Mouse (Mus musculus): ENCODE results near the gene Zmynd8.

The Zmynd8 gene

DNA sequence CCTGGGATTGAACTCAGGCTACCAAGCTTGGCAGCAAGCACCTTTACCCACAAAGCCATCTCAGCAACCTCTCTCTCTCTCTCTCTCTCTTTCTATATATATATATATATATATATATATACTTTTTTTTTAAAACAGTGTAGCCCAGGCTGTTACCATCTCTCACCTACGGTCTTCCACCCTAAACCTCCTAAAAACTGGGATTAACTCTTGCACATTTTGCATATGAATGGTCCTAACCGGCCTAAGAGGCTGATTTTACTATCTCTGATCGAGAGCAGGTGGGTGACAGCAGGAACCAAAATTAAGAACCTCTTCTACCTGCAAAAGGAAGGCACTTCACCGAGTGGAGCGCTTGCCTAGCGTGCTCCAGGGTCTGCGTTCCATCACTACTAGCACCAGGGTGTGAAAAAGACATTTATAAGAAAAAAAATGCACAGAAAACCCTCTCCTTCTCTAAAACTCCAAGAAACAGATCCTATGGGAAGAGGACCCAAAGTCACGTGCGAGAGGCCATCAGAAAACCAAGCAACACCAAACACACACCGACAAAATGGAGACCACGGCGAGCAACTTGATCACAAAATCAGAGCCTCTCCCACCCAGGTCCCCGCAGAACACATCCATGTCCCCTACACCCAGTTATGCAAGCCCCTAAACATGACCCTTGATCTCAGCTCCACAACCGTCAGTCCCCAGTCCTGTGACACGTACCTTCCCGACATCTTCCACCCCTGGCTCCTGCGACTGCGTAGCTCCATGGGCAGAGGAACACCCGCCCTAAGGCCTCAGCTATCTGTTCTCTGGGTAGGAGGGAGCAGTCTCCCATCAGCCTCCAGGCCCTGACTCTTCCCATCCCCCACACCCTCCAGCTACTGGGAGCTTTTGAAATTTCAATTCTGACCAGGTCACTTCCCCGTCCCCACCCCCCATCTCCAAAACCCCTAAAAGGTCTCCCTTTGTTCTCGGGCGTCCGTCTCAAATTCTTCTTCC, at the start of gene Zmynd8:
Zmynd8 (minus strand) TSS at position 815 of the 993 bp plus-strand sequence.
- DNase-seq (ENCODE audit: low read depth, low spot score), result peak; percentile 86

DNA sequence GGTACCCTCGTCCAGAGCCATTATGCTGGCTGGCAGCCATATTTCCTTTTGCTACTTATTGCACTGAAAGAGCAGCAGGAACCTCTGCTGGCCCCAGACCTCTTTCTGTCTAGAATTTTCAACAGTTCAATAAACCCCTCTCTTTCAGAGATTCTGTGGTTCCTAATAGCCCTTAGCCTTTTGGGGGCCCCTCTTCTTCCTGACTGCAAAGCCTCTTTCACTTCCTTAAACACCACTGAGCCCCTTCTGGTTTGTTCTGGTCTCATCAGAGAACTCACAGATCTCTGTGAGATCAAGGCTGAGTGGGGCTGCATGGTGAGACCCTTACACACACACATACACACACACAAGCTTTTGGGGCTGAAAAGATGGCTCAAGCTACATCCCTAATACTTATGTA, 49.2 kb upstream of the Zmynd8 start:
- no peak for DNase-seq (ENCODE audit: low read depth, low spot score)

GRCm38 (mm10) chr2:165946046-165946564, 47.3 kb upstream of the Zmynd8 start:
- no peak for DNase-seq (ENCODE audit: low read depth, low spot score)

- DNase-seq (ENCODE audit: low read depth, low spot score), result peak; percentile 60
Measured at GRCm38 (mm10) chr2:165944576-165945351, 45.9 kb upstream of the Zmynd8 start.

DNA sequence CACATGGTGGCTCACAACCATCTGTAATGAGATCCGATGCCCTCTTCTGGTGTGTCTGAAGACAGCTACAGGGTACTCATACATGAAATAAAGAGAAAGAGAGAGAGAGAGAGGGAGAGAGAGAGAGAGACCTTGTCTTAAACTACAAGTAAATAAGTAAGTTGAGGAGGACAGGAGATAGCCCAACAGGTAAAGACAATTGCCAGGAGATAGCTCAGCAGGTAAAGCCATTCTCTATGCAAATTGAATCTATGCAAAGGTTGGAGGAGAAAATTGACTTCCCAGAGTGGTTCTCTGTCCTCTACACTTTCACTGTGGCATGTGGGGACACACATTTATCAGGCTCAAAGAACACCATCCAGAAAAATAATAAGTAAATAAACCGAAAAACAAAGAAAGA, 44.3 kb upstream of the Zmynd8 start:
- DNase-seq (ENCODE audit: low read depth, low spot score), result no peak

DNA sequence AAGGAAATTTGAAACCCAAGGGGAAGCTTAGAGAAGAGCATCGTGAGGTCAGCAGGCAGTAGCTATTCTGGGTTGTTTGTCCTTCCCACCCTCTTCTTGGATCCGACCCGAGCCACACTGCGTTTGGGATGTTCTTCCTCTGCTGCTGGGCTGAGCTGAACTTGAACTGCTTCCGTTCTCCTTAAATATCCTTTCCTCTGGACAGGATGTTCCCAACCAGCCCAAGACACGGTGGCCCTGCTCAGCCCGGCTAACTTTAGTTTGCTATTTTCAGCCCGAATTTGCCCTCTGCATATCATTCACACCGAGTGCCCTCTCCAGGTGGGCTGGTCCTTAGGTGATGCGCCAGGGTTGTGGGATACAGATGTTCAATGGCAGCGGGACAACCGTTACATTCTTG, 37.3 kb upstream of the Zmynd8 start:
- DNase-seq (ENCODE audit: low read depth, low spot score), result no peak

- DNase-seq (ENCODE audit: low read depth, low spot score), result no peak
Measured at GRCm38 (mm10) chr2:165927705-165928104, 28.9 kb upstream of the Zmynd8 start.

- peak; percentile 72 for DNase-seq (ENCODE audit: low read depth, low spot score)
Measured at GRCm38 (mm10) chr2:165926191-165926590, 27.4 kb upstream of the Zmynd8 start.

DNA sequence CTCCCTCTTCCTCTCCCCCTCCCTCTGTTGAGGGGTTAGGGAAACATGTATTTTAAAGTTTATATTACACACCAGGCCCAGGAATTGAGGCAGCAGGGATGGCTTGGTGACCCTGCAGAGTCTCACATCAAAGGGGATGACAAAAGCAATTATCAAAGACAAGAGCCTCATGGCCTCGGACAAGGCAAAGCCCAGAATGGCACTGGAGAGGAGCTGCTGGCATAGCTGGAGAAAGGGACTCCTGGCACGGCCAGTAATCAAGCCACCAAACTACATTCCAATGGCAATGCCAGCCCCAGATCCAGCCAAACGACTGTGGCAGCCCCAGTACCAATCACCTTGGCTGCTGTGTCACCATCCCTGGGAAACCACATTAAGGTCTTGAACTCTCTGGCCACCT, 26.3 kb upstream of the Zmynd8 start:
- DNase-seq (ENCODE audit: low read depth, low spot score), result no peak

DNA sequence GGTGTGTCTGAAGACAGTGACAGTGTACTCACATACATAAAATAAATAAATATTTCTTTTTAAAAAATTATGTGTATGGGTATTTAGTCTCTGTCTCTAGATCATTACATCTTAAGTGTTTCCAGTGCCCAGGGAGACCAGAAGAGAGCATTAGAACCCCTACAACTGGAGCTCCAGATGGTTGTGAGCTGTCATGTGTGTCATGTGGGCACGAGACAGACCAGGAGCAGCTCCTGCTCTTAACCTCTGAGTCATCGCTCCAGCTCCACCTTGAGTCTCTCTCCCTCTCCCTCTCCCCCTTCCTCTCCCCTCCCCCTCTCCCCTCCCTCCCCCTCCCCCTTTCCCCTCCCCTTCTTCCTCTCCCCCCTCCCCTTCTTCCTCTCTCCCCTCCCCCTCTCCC, 25.9 kb upstream of the Zmynd8 start:
- no peak for DNase-seq (ENCODE audit: low read depth, low spot score)

DNA sequence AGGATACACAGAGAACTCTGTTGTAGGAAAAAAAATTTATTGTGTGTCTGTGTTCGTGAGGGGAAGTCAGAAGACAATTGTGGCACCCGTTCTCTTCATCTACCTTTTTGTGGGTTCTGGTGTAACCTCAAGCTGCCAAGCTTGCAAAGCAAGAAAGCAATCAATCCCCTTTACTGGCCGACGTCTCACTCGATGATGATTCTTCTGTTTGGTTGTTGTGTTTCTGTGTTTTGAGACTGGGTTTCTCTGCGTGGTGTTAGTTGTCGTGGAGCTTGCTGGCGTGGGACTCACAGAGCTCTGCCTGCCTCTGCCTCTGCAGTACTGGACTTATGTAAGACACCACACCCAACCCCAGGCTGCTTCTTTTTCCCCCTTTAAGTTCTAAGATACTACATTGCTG, 24.9 kb upstream of the Zmynd8 start:
- no peak for DNase-seq (ENCODE audit: low read depth, low spot score)

- DNase-seq (ENCODE audit: low read depth, low spot score), result no peak
Measured at GRCm38 (mm10) chr2:165922994-165923393, 24.2 kb upstream of the Zmynd8 start.

GRCm38 (mm10) chr2:165922047-165922728, 23.4 kb upstream of the Zmynd8 start:
- DNase-seq (ENCODE audit: low read depth, low spot score), result peak; percentile 96

- peak; percentile 93 for DNase-seq (ENCODE audit: low read depth, low spot score)
Measured at GRCm38 (mm10) chr2:165914298-165914697, 15.5 kb upstream of the Zmynd8 start.

GRCm38 (mm10) chr2:165913073-165913472, 14.3 kb upstream of the Zmynd8 start:
- peak; percentile 44 for DNase-seq (ENCODE audit: low read depth, low spot score)

DNA sequence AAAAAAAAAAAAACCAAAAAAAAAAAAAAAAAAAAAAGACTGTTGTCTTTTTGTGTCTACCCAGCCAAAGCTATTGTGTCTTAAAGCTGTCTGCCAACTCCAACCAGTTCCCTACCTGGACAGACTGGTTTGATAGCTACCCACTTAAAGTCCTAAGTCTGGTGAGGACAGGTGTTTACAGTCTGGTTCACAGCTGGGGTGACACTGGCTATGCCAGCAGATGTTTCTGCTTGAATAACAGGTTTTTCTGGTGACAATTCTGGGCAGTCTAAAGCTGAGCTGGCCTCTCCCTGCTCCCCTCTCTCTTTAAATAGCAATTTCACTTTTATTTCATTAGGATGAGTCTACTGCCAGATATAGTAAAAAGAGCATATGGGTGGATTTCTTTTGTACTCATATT, 10.9 kb upstream of the Zmynd8 start:
- no peak for DNase-seq (ENCODE audit: low read depth, low spot score)

DNA sequence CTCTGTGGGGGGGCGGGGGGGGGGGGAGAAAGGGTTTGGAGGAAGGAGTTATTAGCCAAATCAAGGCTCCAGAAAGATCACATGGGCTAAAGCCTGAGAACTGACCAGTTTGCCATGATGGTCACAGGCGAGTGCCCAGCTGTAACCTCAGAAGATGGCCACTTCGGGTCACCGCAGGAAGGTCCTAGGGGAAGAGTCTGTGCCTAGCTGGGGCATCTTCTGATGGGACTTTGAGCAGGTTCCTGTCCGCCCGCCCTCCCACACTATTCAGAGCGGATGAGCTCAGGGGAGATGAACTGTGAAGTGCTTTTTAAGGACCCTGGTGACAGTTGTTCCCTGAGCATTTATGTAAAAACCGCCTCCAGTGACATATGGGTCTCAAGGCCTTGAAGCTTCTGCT, 8.4 kb upstream of the Zmynd8 start:
- DNase-seq (ENCODE audit: low read depth, low spot score), result no peak

DNA sequence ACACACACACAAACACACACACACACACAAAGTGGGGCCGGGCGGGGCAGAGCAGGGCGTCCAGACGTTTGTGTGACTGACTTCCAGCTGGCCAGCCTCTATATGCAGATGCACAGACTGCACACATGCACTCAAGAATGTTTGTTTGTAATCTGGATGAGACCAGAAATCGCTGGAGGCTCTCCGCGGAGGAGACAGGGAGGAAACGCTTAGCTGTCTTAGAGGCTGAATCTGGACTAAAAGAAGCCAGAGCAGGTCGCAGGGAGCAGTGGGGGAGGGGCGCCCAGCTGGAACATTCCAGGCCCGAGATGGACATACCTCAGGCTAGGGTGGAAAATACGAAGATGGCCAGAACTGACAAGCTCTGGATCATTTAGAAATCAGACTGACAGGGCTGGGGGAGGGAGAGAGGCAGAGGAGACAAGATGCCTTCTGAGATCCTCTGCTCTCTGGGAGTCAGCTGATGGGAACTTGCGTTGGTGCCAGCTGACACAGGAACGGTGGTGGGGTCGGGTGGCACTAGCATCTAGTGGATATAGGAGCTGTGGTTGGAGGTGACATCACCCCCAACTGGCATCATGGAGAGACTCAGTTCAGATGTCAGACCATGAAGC, 7.6 kb upstream of the Zmynd8 start:
- peak; percentile 86 for DNase-seq (ENCODE audit: low read depth, low spot score)

GRCm38 (mm10) chr2:165901127-165901384, 2.2 kb upstream of the Zmynd8 start:
- no peak for DNase-seq (ENCODE audit: low read depth, low spot score)

DNA sequence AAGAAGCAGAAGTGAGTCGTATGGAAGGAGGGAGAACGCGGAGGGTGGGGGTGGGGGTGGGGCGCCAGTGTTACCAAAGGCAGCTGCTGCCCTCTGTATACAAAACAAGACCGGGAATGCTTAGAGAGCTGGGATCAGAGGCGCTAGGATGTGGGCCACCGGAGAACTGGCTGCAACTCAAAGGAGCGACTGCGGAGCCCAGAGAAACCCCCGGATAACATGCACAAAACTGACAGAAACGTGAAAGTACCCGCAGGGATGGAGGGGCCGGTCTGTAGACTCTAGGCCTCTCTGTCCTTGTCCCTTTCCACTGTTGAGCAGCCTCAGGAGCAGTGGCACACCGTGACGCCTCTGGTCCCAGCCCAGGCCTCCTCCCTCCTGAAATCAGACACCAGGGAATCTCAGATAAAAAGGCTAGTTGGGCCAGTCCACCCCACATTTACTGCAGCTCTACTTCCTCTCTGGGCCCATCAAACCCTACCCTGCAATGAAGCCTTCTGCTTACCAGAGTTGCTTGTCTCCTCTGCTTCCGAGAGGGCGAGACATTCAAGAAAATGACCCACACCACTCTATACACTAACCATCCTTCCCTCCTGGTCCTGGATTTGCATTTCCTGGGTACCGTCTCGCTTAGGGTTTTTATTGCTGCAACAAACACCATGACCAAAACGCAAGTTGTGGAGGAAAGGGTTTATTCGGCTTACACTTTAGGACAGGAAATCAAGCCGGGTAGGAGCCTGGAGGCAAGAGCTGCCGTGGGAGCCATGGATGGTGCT, 1.7 kb upstream of the Zmynd8 start:
- peak; percentile 76 for DNase-seq (ENCODE audit: low read depth, low spot score)

GRCm38 (mm10) chr2:165899923-165900322, 1.1 kb upstream of the Zmynd8 start:
- DNase-seq (ENCODE audit: low read depth, low spot score), result peak; percentile 57

Measured in ZHBTc4 (cell line).